Mouse (Mus musculus) hindbrain, embryonic 15.5 days (tissue): ENCODE data around the gene Pde4a. TPM values are rescaled to one million over a fixed set of nuclear protein-coding genes. Genes with fewer than 3 reads are reported as not detected.

Source experiments
- ATAC-seq: fragments of 200-750 bp; cut with Nextera tagmentation; 2 replicates; pipeline ENCODE4 v1.8.0; 2017; ENCODE audit warnings: low read depth, moderate number of reproducible peaks, moderate TSS enrichment; ENCODE audit not compliant: low FRiP score
- H3K27ac ChIP-seq: fragments of 300-500 bp; sonication (generic); replicated peaks from 2 replicates; pipeline ENCODE4 v1.5.1; 2015; ENCODE audit warnings: mild to moderate bottlenecking, inconsistent platforms
- H3K27me3 ChIP-seq: fragments of 300-500 bp; sonication (generic); 2 replicates; pipeline ENCODE4 v1.6.1; 2015; ENCODE audit warnings: control low read depth, inconsistent platforms
- H3K36me3 ChIP-seq: fragments of 300-500 bp; sonication (generic); 2 replicates; pipeline ENCODE4 v1.6.1; 2015; ENCODE audit warnings: control low read depth, inconsistent platforms
- H3K4me1 ChIP-seq: fragments of 300-500 bp; sonication (generic); replicated peaks from 2 replicates; pipeline ENCODE4 v1.6.1; 2015; ENCODE audit warnings: control low read depth, inconsistent platforms
- H3K4me2 ChIP-seq: fragments of 300-500 bp; sonication (generic); 2 replicates; pipeline ENCODE4 v1.6.1; 2015; ENCODE audit warnings: moderate library complexity, mild to moderate bottlenecking, inconsistent platforms
- H3K4me3 ChIP-seq: fragments of 300-500 bp; sonication (generic); 2 replicates; pipeline ENCODE4 v1.5.1; 2015; ENCODE audit warnings: mild to moderate bottlenecking, inconsistent platforms
- H3K9ac ChIP-seq: fragments of 300-500 bp; sonication (generic); 2 replicates; pipeline ENCODE4 v1.6.1; 2015; ENCODE audit warnings: inconsistent platforms
- H3K9me3 ChIP-seq: fragments of 300-500 bp; sonication (generic); 2 replicates; pipeline ENCODE4 v1.6.1; 2016; ENCODE audit warnings: control low read depth, inconsistent platforms
- WGBS: fragments of 180-500 bp; shearing (Covaris S2); methylation state at CpG from one replicate; pipeline ENCODE4 v1.1.7; 2015; 5-methylcytosine and 5-hydroxymethylcytosine counted together
- polyA plus RNA-seq: library from polyadenylated mRNA; unstranded; fragments of >200 nt; fragmentation: Nextera tagmentation; extraction: Ambion mirVana; gene quantifications from 2 replicates; pipeline ENCODE4 v1.2.1, GENCODE M21; 2015

Gene Pde4a
- polyA plus RNA-seq, 1 experiment from 2014 or later: 41.0 TPM

- Histone ChIP-seq H3K4me3 (no peak overlapping the region), H3K4me2 (no peak overlapping the region), H3K9me3 (no peaks in the 10 kb centered on the region), H3K27ac (no peak overlapping the region), H3K27me3 (no peaks in the 10 kb centered on the region), H3K9ac (no peak overlapping the region), H3K4me1 (peaks cover 3% of the 10 kb centered on the region), H3K36me3 (peaks cover 26% of the 10 kb centered on the region)
- 84% methylated on average over 4 of the region's 4 CpGs for WGBS
- no peak for ATAC-seq
Measured at GRCm38 (mm10) chr9:21135329-21135890, 30.1 kb upstream of the Pde4a start.

- WGBS: 72% methylated on average over 1 of the region's 1 CpGs
- ATAC-seq: no peak
- peaks cover 32% of the 10 kb centered on the region for H3K36me3 ChIP-seq
- no peaks in the 10 kb centered on the region for H3K4me1 ChIP-seq
- no peaks in the 10 kb centered on the region for H3K27me3 ChIP-seq
- H3K4me3 ChIP-seq: no peak overlapping the region
- H3K4me2 ChIP-seq: no peak overlapping the region
- H3K9ac ChIP-seq: no peak overlapping the region
- no peaks in the 10 kb centered on the region for H3K9me3 ChIP-seq
- H3K27ac ChIP-seq: no peak overlapping the region
Measured at GRCm38 (mm10) chr9:21135941-21136381, 29.6 kb upstream of the Pde4a start.

- Histone ChIP-seq H3K4me3 (no peak overlapping the region), H3K9me3 (no peaks in the 10 kb centered on the region), H3K27me3 (no peaks in the 10 kb centered on the region), H3K36me3 (peaks cover 36% of the 10 kb centered on the region), H3K4me2 (no peak overlapping the region), H3K27ac (no peak overlapping the region), H3K4me1 (no peaks in the 10 kb centered on the region), H3K9ac (no peak overlapping the region)
- 81% methylated on average over 6 of the region's 6 CpGs for WGBS
- no peak for ATAC-seq
Measured at GRCm38 (mm10) chr9:21136401-21136800, 29.1 kb upstream of the Pde4a start.

GRCm38 (mm10) chr9:21137229-21137628, 28.3 kb upstream of the Pde4a start:
- no peak overlapping the region for H3K9ac ChIP-seq
- H3K27me3 ChIP-seq: no peaks in the 10 kb centered on the region
- no peak overlapping the region for H3K4me2 ChIP-seq
- H3K27ac ChIP-seq: no peak overlapping the region
- WGBS: 60% methylated on average over 3 of the region's 3 CpGs
- no peaks in the 10 kb centered on the region for H3K9me3 ChIP-seq
- H3K36me3 ChIP-seq: peaks cover 43% of the 10 kb centered on the region
- no peaks in the 10 kb centered on the region for H3K4me1 ChIP-seq
- ATAC-seq: no peak; the same call in 1 of the 2 replicates
- no peak overlapping the region for H3K4me3 ChIP-seq

GRCm38 (mm10) chr9:21138386-21138785, 27.1 kb upstream of the Pde4a start:
- no peak overlapping the region for H3K27ac ChIP-seq
- ATAC-seq: no peak
- H3K36me3 ChIP-seq: peaks cover 49% of the 10 kb centered on the region
- no peaks in the 10 kb centered on the region for H3K27me3 ChIP-seq
- no peak overlapping the region for H3K4me3 ChIP-seq
- WGBS: 90% methylated on average over 4 of the region's 4 CpGs
- no peak overlapping the region for H3K4me2 ChIP-seq
- no peaks in the 10 kb centered on the region for H3K9me3 ChIP-seq
- no peaks in the 10 kb centered on the region for H3K4me1 ChIP-seq
- H3K9ac ChIP-seq: no peak overlapping the region

- Histone ChIP-seq H3K36me3 (peaks cover 58% of the 10 kb centered on the region), H3K4me3 (no peak overlapping the region), H3K27me3 (no peaks in the 10 kb centered on the region), H3K9me3 (no peaks in the 10 kb centered on the region), H3K9ac (no peak overlapping the region), H3K4me2 (no peak overlapping the region), H3K4me1 (peaks cover 9% of the 10 kb centered on the region), H3K27ac (no peak overlapping the region)
- 95% methylated on average over 14 of the region's 14 CpGs for WGBS
- no peak for ATAC-seq
Measured at GRCm38 (mm10) chr9:21141922-21142321, 23.6 kb upstream of the Pde4a start.

- Histone ChIP-seq H3K36me3 (peaks cover 43% of the 10 kb centered on the region), H3K27me3 (no peaks in the 10 kb centered on the region), H3K4me2 (no peak overlapping the region), H3K27ac (no peak overlapping the region), H3K9ac (no peak overlapping the region), H3K4me3 (no peak overlapping the region), H3K9me3 (no peaks in the 10 kb centered on the region), H3K4me1 (peaks cover 33% of the 10 kb centered on the region)
- ATAC-seq: no peak
- 96% methylated on average over 3 of the region's 3 CpGs for WGBS
Measured at GRCm38 (mm10) chr9:21144361-21144760, 21.2 kb upstream of the Pde4a start.

- no peaks in the 10 kb centered on the region for H3K9me3 ChIP-seq
- H3K27ac ChIP-seq: no peak overlapping the region
- ATAC-seq: no peak
- H3K27me3 ChIP-seq: no peaks in the 10 kb centered on the region
- H3K4me2 ChIP-seq: no peak overlapping the region
- H3K36me3 ChIP-seq: peaks cover 32% of the 10 kb centered on the region
- peaks cover 37% of the 10 kb centered on the region for H3K4me1 ChIP-seq
- WGBS: 95% methylated on average over 4 of the region's 4 CpGs
- H3K4me3 ChIP-seq: no peak overlapping the region
- H3K9ac ChIP-seq: no peak overlapping the region
Measured at GRCm38 (mm10) chr9:21145431-21145830, 20.1 kb upstream of the Pde4a start.

GRCm38 (mm10) chr9:21146722-21147121, 18.8 kb upstream of the Pde4a start:
- Histone ChIP-seq H3K4me2 (peak overlapping the region; percentile 7; the same call in 1 of the 2 replicates), H3K27me3 (no peaks in the 10 kb centered on the region), H3K9ac (no peak overlapping the region), H3K4me3 (no peak overlapping the region), H3K27ac (no peak overlapping the region), H3K36me3 (peaks cover 20% of the 10 kb centered on the region), H3K9me3 (no peaks in the 10 kb centered on the region), H3K4me1 (peaks cover 37% of the 10 kb centered on the region)
- WGBS: 50% methylated on average over 10 of the region's 10 CpGs
- ATAC-seq: no peak

- peak overlapping the region; percentile 95 for H3K4me3 ChIP-seq
- peak overlapping the region; percentile 94 for H3K4me2 ChIP-seq
- H3K36me3 ChIP-seq: peaks cover 10% of the 10 kb centered on the region
- no peaks in the 10 kb centered on the region for H3K27me3 ChIP-seq
- H3K4me1 ChIP-seq: peaks cover 42% of the 10 kb centered on the region
- no peak overlapping the region for H3K27ac ChIP-seq
- ATAC-seq: no peak
- no peak overlapping the region; the same call in 1 of the 2 replicates for H3K9ac ChIP-seq
- no peaks in the 10 kb centered on the region for H3K9me3 ChIP-seq
Measured at GRCm38 (mm10) chr9:21148427-21148826, 17.1 kb upstream of the Pde4a start.

- WGBS: 14% methylated on average over 8 of the region's 8 CpGs
- Histone ChIP-seq H3K9me3 (no peaks in the 10 kb centered on the region), H3K4me1 (peaks cover 43% of the 10 kb centered on the region), H3K9ac (peak overlapping the region; percentile 95), H3K36me3 (peaks cover 7% of the 10 kb centered on the region), H3K27ac (peak overlapping the region; percentile 78), H3K4me3 (peak overlapping the region; percentile 95), H3K4me2 (peak overlapping the region; percentile 94), H3K27me3 (no peaks in the 10 kb centered on the region)
- ATAC-seq: no peak; the same call in 1 of the 2 replicates
Measured at GRCm38 (mm10) chr9:21149077-21149653, 16.3 kb upstream of the Pde4a start.

- peak within 1 kb of the TSS; percentile 95 for H3K4me3 ChIP-seq
- peak within 1 kb of the TSS; percentile 78 for H3K27ac ChIP-seq
- ATAC-seq: peak; percentile 96
- no peaks in the 10 kb centered on the region for H3K27me3 ChIP-seq
- 2% methylated on average over 56 of the region's 56 CpGs for WGBS
- no peaks in the 10 kb centered on the region for H3K36me3 ChIP-seq
- H3K9me3 ChIP-seq: no peaks in the 10 kb centered on the region
- peak within 1 kb of the TSS; percentile 95 for H3K9ac ChIP-seq
- peaks cover 43% of the 10 kb centered on the region for H3K4me1 ChIP-seq
- peak within 1 kb of the TSS; percentile 94 for H3K4me2 ChIP-seq
Measured at GRCm38 (mm10) chr9:21149654-21150419, 15.7 kb upstream of the Pde4a start, which contains the start of gene Cdc37. Gene Cdc37 (minus strand): TSS chr9:21149982.
